Comparison of ENCODE assay signal across 20 mouse cellular contexts in the genomic region with DNA sequence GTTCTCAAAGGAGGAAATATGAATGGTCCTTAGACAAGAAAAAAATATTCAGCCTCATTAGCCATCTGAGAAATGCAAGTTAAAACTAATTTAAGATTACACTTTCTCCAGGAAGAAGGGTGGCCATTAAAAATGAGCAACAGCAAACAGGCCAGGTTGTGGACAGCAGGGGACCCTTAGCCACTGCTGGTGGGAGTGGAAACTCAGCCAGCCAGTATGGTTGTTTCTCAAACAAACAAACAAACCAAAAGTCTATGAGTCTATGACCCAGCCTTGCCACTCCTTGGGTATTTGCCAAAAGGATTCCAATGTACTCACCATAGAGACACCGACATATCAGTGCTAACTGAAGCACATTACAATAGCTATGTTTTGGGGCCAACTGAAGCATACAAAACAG.
DNase-seq lines count a peak whose midpoint lies in the region; ATAC-seq and TF ChIP-seq lines count a peak whose summit lies in the region.
"Had no signal": no experiment of that assay in that cellular context is flagged by ENCODE, and none has a peak within 500 bp of the region (broad histone marks: within the 10 kb centered on the region; RNA-seq: fewer than 3 reads in every experiment).

No protein-coding gene starts in this region.

- no peak overlapping the region for H3K4me2 ChIP-seq in hindbrain, postnatal 0 days (ENCODE audit: low read depth, low read length)
- H3K4me2 ChIP-seq in hindbrain, embryonic 13.5 days = no peak overlapping the region
- H3K4me2 ChIP-seq in midbrain, postnatal 0 days (ENCODE audit: low read depth, low read length, poor library complexity, severe bottlenecking) = no peak overlapping the region
- no peak overlapping the region for H3K4me2 ChIP-seq in midbrain, embryonic 13.5 days (replicated peaks)
- H3K4me2 ChIP-seq: embryonic facial prominence, embryonic 13.5 days; forebrain, embryonic 12.5 days; forebrain, embryonic 15.5 days; hindbrain, embryonic 15.5 days; intestine, embryonic 15.5 days had no signal

- no peaks in the 10 kb centered on the region for H3K9me3 ChIP-seq in hindbrain, postnatal 0 days (ENCODE audit: low read length)
- H3K9me3 ChIP-seq in hindbrain, embryonic 13.5 days = no peaks in the 10 kb centered on the region
- no peaks in the 10 kb centered on the region for H3K9me3 ChIP-seq in midbrain, postnatal 0 days (ENCODE audit: low read length)
- no peaks in the 10 kb centered on the region for H3K9me3 ChIP-seq in midbrain, embryonic 13.5 days
- H3K9me3 ChIP-seq: embryonic facial prominence, embryonic 10.5 days; embryonic facial prominence, embryonic 13.5 days; forebrain, embryonic 12.5 days; forebrain, embryonic 15.5 days; heart, embryonic 10.5 days; hindbrain, embryonic 15.5 days; intestine, embryonic 15.5 days had no signal

- no peaks in the 10 kb centered on the region for H3K36me3 ChIP-seq in hindbrain, postnatal 0 days (ENCODE audit: insufficient read depth, low read length)
- H3K36me3 ChIP-seq in hindbrain, embryonic 13.5 days = no peaks in the 10 kb centered on the region
- H3K36me3 ChIP-seq in midbrain, postnatal 0 days (ENCODE audit: insufficient read depth, low read length) = no peaks in the 10 kb centered on the region
- no peaks in the 10 kb centered on the region for H3K36me3 ChIP-seq in midbrain, embryonic 13.5 days
- H3K36me3 ChIP-seq: embryonic facial prominence, embryonic 10.5 days; embryonic facial prominence, embryonic 13.5 days; forebrain, embryonic 12.5 days; forebrain, embryonic 15.5 days; heart, embryonic 10.5 days; hindbrain, embryonic 15.5 days; intestine, embryonic 15.5 days had no signal

- no peak overlapping the region for H3K9ac ChIP-seq in hindbrain, postnatal 0 days (replicated peaks; ENCODE audit: low read length)
- H3K9ac ChIP-seq in hindbrain, embryonic 13.5 days = no peak overlapping the region
- H3K9ac ChIP-seq in midbrain, postnatal 0 days (replicated peaks; ENCODE audit: low read length, poor library complexity, severe bottlenecking) = no peak overlapping the region
- H3K9ac ChIP-seq in midbrain, embryonic 13.5 days (replicated peaks) = no peak overlapping the region
- H3K9ac ChIP-seq: embryonic facial prominence, embryonic 13.5 days; forebrain, embryonic 12.5 days; forebrain, embryonic 15.5 days; hindbrain, embryonic 15.5 days; intestine, embryonic 15.5 days had no signal

- H3K27ac ChIP-seq in hindbrain, postnatal 0 days = no peak overlapping the region
- no peak overlapping the region for H3K27ac ChIP-seq in hindbrain, embryonic 13.5 days
- H3K27ac ChIP-seq in midbrain, postnatal 0 days (ENCODE audit: low read depth, low read length) = no peak overlapping the region
- H3K27ac ChIP-seq in midbrain, embryonic 13.5 days = no peak overlapping the region
- H3K27ac ChIP-seq: embryonic facial prominence, embryonic 10.5 days; embryonic facial prominence, embryonic 13.5 days; forebrain, embryonic 12.5 days; forebrain, embryonic 15.5 days; heart, adult 2 months; heart, embryonic 10.5 days; hindbrain, embryonic 15.5 days; intestine, embryonic 15.5 days had no signal

- no peak for TF ChIP-seq CTCF in hindbrain, postnatal 0 days (IDR thresholded peaks at IDR 0.05; ENCODE audit: low read depth)
- TF ChIP-seq CTCF in midbrain, postnatal 0 days (IDR thresholded peaks at IDR 0.05) = no peak

- H3K27me3 ChIP-seq in hindbrain, postnatal 0 days (ENCODE audit: insufficient read depth, low read length) = no peaks in the 10 kb centered on the region
- H3K27me3 ChIP-seq in hindbrain, embryonic 13.5 days = no peaks in the 10 kb centered on the region
- no peaks in the 10 kb centered on the region for H3K27me3 ChIP-seq in midbrain, postnatal 0 days (ENCODE audit: insufficient read depth, low read length)
- no peaks in the 10 kb centered on the region for H3K27me3 ChIP-seq in midbrain, embryonic 13.5 days
- H3K27me3 ChIP-seq: embryonic facial prominence, embryonic 13.5 days; forebrain, embryonic 12.5 days; forebrain, embryonic 15.5 days; hindbrain, embryonic 15.5 days; intestine, embryonic 15.5 days had no signal

- H3K4me3 ChIP-seq in hindbrain, postnatal 0 days (ENCODE audit: low read length) = no peak overlapping the region
- no peak overlapping the region for H3K4me3 ChIP-seq in hindbrain, embryonic 13.5 days
- H3K4me3 ChIP-seq in midbrain, postnatal 0 days (ENCODE audit: low read depth, low read length) = no peak overlapping the region
- H3K4me3 ChIP-seq in midbrain, embryonic 13.5 days (replicated peaks) = no peak overlapping the region
- H3K4me3 ChIP-seq: embryonic facial prominence, embryonic 10.5 days; embryonic facial prominence, embryonic 13.5 days; erythroblast, embryonic 14.5 days; forebrain, embryonic 12.5 days; forebrain, embryonic 15.5 days; heart, adult 2 months; heart, embryonic 10.5 days; hindbrain, embryonic 15.5 days; intestine, embryonic 15.5 days had no signal

- DNase-seq in cerebellum, postnatal 10 days = peak; percentile 59 to 68
- DNase-seq in cerebellum, adult 18-20 months = no peak
- peak; percentile 4 to 9 for DNase-seq in cerebellum, postnatal 36 days
- DNase-seq in cerebellum, adult 8-10 months = no peak
- peak; percentile 34 for DNase-seq in hindbrain, postnatal 0 days (ENCODE audit: low spot score)
- DNase-seq in midbrain, postnatal 0 days (ENCODE audit: low spot score) = peak; percentile 32
- DNase-seq: gastrocnemius, postnatal 25 days; heart, adult 2 months; kidney, adult 11 months had no signal

- 43% methylated on average over 1 of the region's 1 CpGs for WGBS in hindbrain, postnatal 0 days
- WGBS in hindbrain, embryonic 13.5 days = 42% methylated on average over 1 of the region's 1 CpGs
- WGBS in midbrain, postnatal 0 days = 78% methylated on average over 1 of the region's 1 CpGs
- 49% methylated on average over 1 of the region's 1 CpGs for WGBS in midbrain, embryonic 13.5 days

- no peak for ATAC-seq in hindbrain, postnatal 0 days
- no peak for ATAC-seq in hindbrain, embryonic 13.5 days (ENCODE audit: low FRiP score)
- ATAC-seq in midbrain, postnatal 0 days (ENCODE audit: low FRiP score) = no peak
- no peak for ATAC-seq in midbrain, embryonic 13.5 days
- ATAC-seq: activated CD4-positive, CD25-positive, alpha-beta regulatory T cell, adult 4 months; forebrain, embryonic 15.5 days; intestine, embryonic 15.5 days had no signal

- H3K4me1 ChIP-seq in hindbrain, postnatal 0 days (ENCODE audit: insufficient read depth, low read length) = no peaks in the 10 kb centered on the region; the same call in 1 of the 2 replicates
- H3K4me1 ChIP-seq in hindbrain, embryonic 13.5 days (replicated peaks) = no peaks in the 10 kb centered on the region
- H3K4me1 ChIP-seq in midbrain, postnatal 0 days (ENCODE audit: insufficient read depth, low read length) = no peaks in the 10 kb centered on the region
- no peaks in the 10 kb centered on the region; the same call in 1 of the 2 replicates for H3K4me1 ChIP-seq in midbrain, embryonic 13.5 days (replicated peaks)
- H3K4me1 ChIP-seq: embryonic facial prominence, embryonic 10.5 days; embryonic facial prominence, embryonic 13.5 days; forebrain, embryonic 12.5 days; forebrain, embryonic 15.5 days; hindbrain, embryonic 15.5 days; intestine, embryonic 15.5 days had no signal

Comparison
In these comparisons a context has a peak if more than half of its experiments do, and no peak if none do; other contexts are left out.
1. DNase-seq: peak in cerebellum, postnatal 10 days (2 of 2), cerebellum, postnatal 36 days (2 of 2), hindbrain, postnatal 0 days (single experiment) and midbrain, postnatal 0 days (single experiment); none in cerebellum, adult 18-20 months (0 of 2) and cerebellum, adult 8-10 months (single experiment).